Mouse (Mus musculus) kidney, embryonic 15.5 days (tissue): ENCODE results near the gene Cd84. TPM values are rescaled to one million over a fixed set of nuclear protein-coding genes. Genes with fewer than 3 reads are reported as not detected.
"Not testable (repeated sequence)": the region's sequence is repeated elsewhere in the genome, so short reads cannot be mapped to it uniquely, and the experiment has no call there.

Experiments
- ATAC-seq: fragments of 200-750 bp; cut with Nextera tagmentation; replicated peaks from 2 replicates; pipeline ENCODE4 v1.8.0; 2017; ENCODE audit warnings: moderate TSS enrichment; ENCODE audit not compliant: low FRiP score
- H3K27ac ChIP-seq: fragments of 300-500 bp; sonication (generic); 2 replicates; pipeline ENCODE4 v1.5.1; 2015; ENCODE audit warnings: mild to moderate bottlenecking, inconsistent platforms
- H3K27me3 ChIP-seq: fragments of 300-500 bp; sonication (generic); 2 replicates; pipeline ENCODE4 v1.6.1; 2015; ENCODE audit warnings: inconsistent platforms
- H3K36me3 ChIP-seq: fragments of 300-500 bp; sonication (generic); 2 replicates; pipeline ENCODE4 v1.6.1; 2015; ENCODE audit warnings: inconsistent platforms
- H3K4me1 ChIP-seq: fragments of 300-500 bp; sonication (generic); 2 replicates; pipeline ENCODE4 v1.6.1; 2015; ENCODE audit warnings: inconsistent platforms
- H3K4me2 ChIP-seq: fragments of 300-500 bp; sonication (generic); 2 replicates; pipeline ENCODE4 v1.6.1; 2015; ENCODE audit warnings: moderate library complexity, mild to moderate bottlenecking, inconsistent platforms
- H3K4me3 ChIP-seq: fragments of 300-500 bp; sonication (generic); replicated peaks from 2 replicates; pipeline ENCODE4 v1.5.1; 2015; ENCODE audit warnings: mild to moderate bottlenecking, inconsistent platforms
- H3K9ac ChIP-seq: fragments of 300-500 bp; sonication (generic); 2 replicates; pipeline ENCODE4 v1.6.1; 2015; ENCODE audit warnings: mild to moderate bottlenecking, inconsistent platforms
- H3K9me3 ChIP-seq: fragments of 300-500 bp; sonication (generic); replicated peaks from 2 replicates; pipeline ENCODE4 v1.6.1; 2016; ENCODE audit warnings: inconsistent platforms
- WGBS: fragments of 180-500 bp; shearing (Covaris S2); methylation state at CpG from one replicate; pipeline ENCODE4 v1.1.7; 2015; ENCODE audit warnings: mixed read lengths; 5-methylcytosine and 5-hydroxymethylcytosine counted together
- polyA plus RNA-seq: library from polyadenylated mRNA; unstranded; fragments of >200 nt; fragmentation: Nextera tagmentation; extraction: Ambion mirVana; gene quantifications from 2 replicates; pipeline ENCODE4 v1.2.1, GENCODE M21; 2015

The Cd84 gene
- polyA plus RNA-seq, 1 experiment from 2014 or later = 0.79 TPM

GRCm38 (mm10) chr1:171840450-171841023 lies 1.0 kb downstream of the Cd84 start:
- 75% methylated on average over 4 of the region's 4 CpGs for WGBS
- no peak for ATAC-seq
- no peak overlapping the region for H3K4me2 ChIP-seq

GRCm38 (mm10) chr1:171845035-171845754 lies 5.7 kb downstream of the Cd84 start:
- H3K27me3 ChIP-seq = no peaks in the 10 kb centered on the region
- no peak for ATAC-seq
- no peaks in the 10 kb centered on the region for H3K36me3 ChIP-seq
- no peaks in the 10 kb centered on the region for H3K4me1 ChIP-seq
- no peaks in the 10 kb centered on the region for H3K9me3 ChIP-seq
- no peak overlapping the region for H3K4me3 ChIP-seq
- H3K4me2 ChIP-seq = no peak overlapping the region
- no peak overlapping the region for H3K27ac ChIP-seq
- no peak overlapping the region for H3K9ac ChIP-seq
- WGBS = 73% methylated on average over 5 of the region's 5 CpGs

More at GRCm38 (mm10) chr1:171840450-171841023, 1.0 kb downstream of the Cd84 start:
- no peaks in the 10 kb centered on the region for H3K4me1 ChIP-seq
- no peaks in the 10 kb centered on the region for H3K36me3 ChIP-seq
- no peak overlapping the region for H3K27ac ChIP-seq
- H3K9ac ChIP-seq = no peak overlapping the region
- no peak overlapping the region for H3K4me3 ChIP-seq
- H3K9me3 ChIP-seq = no peaks in the 10 kb centered on the region
- H3K27me3 ChIP-seq = no peaks in the 10 kb centered on the region

- Histone ChIP-seq H3K4me3 (no peak overlapping the region), H3K4me2 (no peak overlapping the region), H3K27me3 (no peaks in the 10 kb centered on the region), H3K36me3 (no peaks in the 10 kb centered on the region), H3K27ac (no peak overlapping the region), H3K4me1 (no peaks in the 10 kb centered on the region), H3K9ac (no peak overlapping the region), H3K9me3 (no peaks in the 10 kb centered on the region)
- no peak for ATAC-seq
Measured at GRCm38 (mm10) chr1:171848201-171848600, 8.7 kb downstream of the Cd84 start.

GRCm38 (mm10) chr1:171848757-171849156 lies 9.3 kb downstream of the Cd84 start:
- H3K36me3 ChIP-seq = no peaks in the 10 kb centered on the region
- no peak overlapping the region for H3K4me3 ChIP-seq
- no peaks in the 10 kb centered on the region for H3K4me1 ChIP-seq
- no peak overlapping the region for H3K9ac ChIP-seq
- H3K27me3 ChIP-seq = no peaks in the 10 kb centered on the region
- ATAC-seq = no peak
- no peaks in the 10 kb centered on the region for H3K9me3 ChIP-seq
- H3K27ac ChIP-seq = no peak overlapping the region
- H3K4me2 ChIP-seq = no peak overlapping the region
- 76% methylated on average over 4 of the region's 4 CpGs for WGBS

DNA sequence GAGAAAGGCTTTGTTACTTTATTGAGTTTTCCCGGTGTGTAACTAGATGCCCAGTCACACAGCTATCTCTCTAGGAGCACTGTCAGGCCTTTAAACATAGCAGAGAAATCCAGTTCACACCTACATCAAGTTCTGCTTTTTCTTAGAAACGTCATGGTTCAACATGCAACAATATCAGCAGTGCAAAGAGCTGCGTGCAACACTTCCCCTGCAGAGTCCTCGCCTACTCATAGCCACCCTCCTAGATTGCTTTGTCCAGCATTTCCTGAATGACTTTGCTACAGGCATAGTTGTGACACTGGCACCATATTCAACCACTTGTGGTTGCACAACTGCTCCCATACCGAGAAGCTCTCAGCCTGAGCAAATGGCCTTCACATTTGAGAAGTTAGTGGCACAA lies 10.0 kb downstream of the Cd84 start:
- H3K9me3 ChIP-seq = no peaks in the 10 kb centered on the region
- no peaks in the 10 kb centered on the region for H3K27me3 ChIP-seq
- no peak overlapping the region for H3K27ac ChIP-seq
- no peak overlapping the region for H3K9ac ChIP-seq
- no peaks in the 10 kb centered on the region for H3K4me1 ChIP-seq
- no peak overlapping the region for H3K4me3 ChIP-seq
- no peaks in the 10 kb centered on the region for H3K36me3 ChIP-seq
- 83% methylated on average over 5 of the region's 5 CpGs for WGBS
- no peak for ATAC-seq
- no peak overlapping the region for H3K4me2 ChIP-seq

DNA sequence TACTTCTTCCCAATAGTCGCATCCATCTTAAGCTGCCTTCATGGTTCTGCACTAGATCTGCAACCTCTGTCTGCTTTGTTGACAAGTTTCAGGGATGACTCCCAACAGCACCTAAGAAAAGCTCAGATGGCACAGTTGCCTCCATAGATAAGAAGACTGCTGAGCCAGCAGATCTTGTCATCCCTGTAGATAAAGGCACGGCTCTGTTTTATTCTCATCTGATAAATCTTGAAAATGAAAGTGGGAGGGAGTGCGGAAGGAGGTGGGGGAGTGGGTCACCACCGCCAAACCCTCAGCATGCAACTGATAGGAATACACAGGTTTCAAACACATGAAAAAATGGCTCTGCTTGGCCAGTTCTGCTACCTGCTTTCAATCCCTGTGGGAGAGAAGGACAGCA lies 26.0 kb downstream of the Cd84 start:
- Histone ChIP-seq H3K4me1 (no peaks in the 10 kb centered on the region), H3K9me3 (no peaks in the 10 kb centered on the region), H3K4me2 (no peak overlapping the region), H3K36me3 (no peaks in the 10 kb centered on the region), H3K4me3 (no peak overlapping the region), H3K27ac (no peak overlapping the region), H3K27me3 (no peaks in the 10 kb centered on the region), H3K9ac (no peak overlapping the region)
- 81% methylated on average over 4 of the region's 4 CpGs for WGBS
- no peak for ATAC-seq

GRCm38 (mm10) chr1:171886989-171887388 lies 47.5 kb downstream of the Cd84 start:
- 86% methylated on average over 1 of the region's 1 CpGs for whole genome bisulfite sequencing
- H3K4me2 ChIP-seq = no peak overlapping the region
- H3K36me3 ChIP-seq = no peaks in the 10 kb centered on the region
- H3K4me3 ChIP-seq = no peak overlapping the region
- ATAC-seq = no peak
- H3K9ac ChIP-seq = no peak overlapping the region
- H3K4me1 ChIP-seq = no peaks in the 10 kb centered on the region
- no peaks in the 10 kb centered on the region for H3K27me3 ChIP-seq
- H3K9me3 ChIP-seq = no peaks in the 10 kb centered on the region
- no peak overlapping the region for H3K27ac ChIP-seq

GRCm38 (mm10) chr1:171895364-171895763 lies 55.9 kb downstream of the Cd84 start, which contains the start of gene Gm10521:
Gm10521 (plus strand) TSS chr1:171895664.
- not testable (repeated sequence) for H3K4me2 ChIP-seq
- WGBS = 86% methylated on average over 5 of the region's 5 CpGs

DNA sequence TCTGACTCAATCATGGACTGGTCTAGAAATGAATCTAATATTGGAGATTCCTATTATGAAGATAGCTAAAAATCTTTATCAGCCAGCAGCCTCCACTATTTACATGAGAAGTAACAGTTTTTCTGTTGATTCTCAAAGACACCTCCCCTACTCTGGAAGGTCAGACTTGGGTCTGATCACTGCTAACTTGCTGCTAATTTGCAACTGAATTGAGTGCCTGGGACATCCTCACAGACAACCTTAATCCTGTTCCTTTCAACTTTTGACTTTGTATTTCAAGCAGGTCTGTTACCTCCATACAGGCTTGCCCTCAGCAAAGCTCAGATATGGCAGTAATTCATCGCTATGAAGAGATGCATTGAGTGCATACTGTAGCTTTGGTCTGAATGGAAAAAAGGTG lies 64.5 kb downstream of the Cd84 start:
- H3K4me3 ChIP-seq = no peak overlapping the region
- peaks cover under 1% of the 10 kb centered on the region for H3K9me3 ChIP-seq
- no peaks in the 10 kb centered on the region for H3K4me1 ChIP-seq
- ATAC-seq = no peak
- H3K9ac ChIP-seq = no peak overlapping the region
- H3K27me3 ChIP-seq = no peaks in the 10 kb centered on the region
- no peaks in the 10 kb centered on the region for H3K36me3 ChIP-seq
- 90% methylated on average over 1 of the region's 1 CpGs for WGBS
- H3K4me2 ChIP-seq = no peak overlapping the region
- H3K27ac ChIP-seq = no peak overlapping the region

More at GRCm38 (mm10) chr1:171895364-171895763, 55.9 kb downstream of the Cd84 start, which contains the start of gene Gm10521:
- not testable (repeated sequence) for H3K4me3 ChIP-seq, H3K9ac ChIP-seq, H3K27ac ChIP-seq, ATAC-seq, H3K4me1 ChIP-seq, H3K27me3 ChIP-seq, H3K9me3 ChIP-seq, H3K36me3 ChIP-seq

GRCm38 (mm10) chr1:171915638-171916458 lies 76.4 kb downstream of the Cd84 start:
- H3K4me1 ChIP-seq = no peaks in the 10 kb centered on the region
- no peak for ATAC-seq
- WGBS = 80% methylated on average over 13 of the region's 13 CpGs
- no peaks in the 10 kb centered on the region for H3K27me3 ChIP-seq
- no peaks in the 10 kb centered on the region for H3K36me3 ChIP-seq
- no peak overlapping the region for H3K9ac ChIP-seq
- H3K4me2 ChIP-seq = no peak overlapping the region
- no peak overlapping the region for H3K4me3 ChIP-seq
- no peaks in the 10 kb centered on the region for H3K9me3 ChIP-seq
- no peak overlapping the region for H3K27ac ChIP-seq

DNA sequence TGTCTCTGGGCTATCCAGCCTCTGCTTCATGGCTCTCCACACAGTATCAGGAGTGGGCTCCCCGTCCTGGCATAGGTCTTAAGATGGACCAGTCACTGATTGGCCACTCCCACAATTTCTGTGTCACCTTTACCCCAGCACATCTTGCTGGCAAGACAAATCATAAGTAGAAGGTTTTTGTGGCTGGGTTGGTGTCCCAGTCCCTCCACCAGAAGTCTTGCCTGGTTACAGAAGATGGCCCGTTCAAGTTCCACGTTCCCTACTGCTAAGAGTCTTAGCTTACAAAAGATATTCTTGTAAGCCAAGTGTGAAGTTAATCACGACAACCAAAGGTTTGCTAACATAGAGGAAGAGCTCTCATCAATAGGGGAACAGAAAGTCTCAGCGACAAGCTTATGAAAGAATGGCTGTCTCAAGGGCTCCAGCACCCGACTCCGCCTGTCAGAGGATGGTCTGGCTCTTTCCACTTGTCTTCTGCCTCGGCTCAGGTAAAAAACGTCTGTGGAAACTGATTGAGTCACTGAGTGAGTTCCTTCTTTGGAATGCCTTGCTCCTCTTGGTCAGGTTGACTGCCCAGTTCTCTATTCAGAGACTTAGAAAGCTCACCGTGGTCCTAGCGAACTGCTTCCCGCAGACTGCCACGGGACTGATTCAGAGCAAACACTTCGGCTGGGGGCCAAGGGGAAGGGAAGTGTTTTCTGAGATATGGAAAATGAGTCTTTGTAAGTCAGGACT lies 78.0 kb downstream of the Cd84 start, which contains the start of gene Slamf6:
Gene Slamf6 (plus strand): TSS at position 211 of the 735 bp plus-strand sequence.
- H3K9me3 ChIP-seq = no peaks in the 10 kb centered on the region
- H3K9ac ChIP-seq = no peak within 1 kb of the TSS
- H3K4me2 ChIP-seq = no peak within 1 kb of the TSS
- WGBS = 86% methylated on average over 14 of the region's 14 CpGs
- H3K27ac ChIP-seq = no peak within 1 kb of the TSS
- no peaks in the 10 kb centered on the region for H3K36me3 ChIP-seq
- ATAC-seq = no peak
- H3K4me1 ChIP-seq = no peaks in the 10 kb centered on the region
- H3K27me3 ChIP-seq = no peaks in the 10 kb centered on the region
- no peak within 1 kb of the TSS for H3K4me3 ChIP-seq
